Mouse (Mus musculus): ENCODE results near the gene Pcx. TPM values are rescaled to one million over a fixed set of nuclear protein-coding genes. Genes with fewer than 3 reads are reported as not detected.

The Pcx gene
- total and polyA plus RNA-seq, 3 experiments, result 39.0 to 52.5 (median 44.8) TPM

- H3K36me3 ChIP-seq (ENCODE audit: control insufficient read depth, insufficient read depth, low read length), result no peaks in the 10 kb centered on the region
- H3K9ac ChIP-seq (ENCODE audit: low read depth, low read length), result no peak overlapping the region
- H3K27ac ChIP-seq, result no peak overlapping the region
- no peaks in the 10 kb centered on the region; the same call in 1 of the 2 replicates for H3K79me2 ChIP-seq (replicated peaks; ENCODE audit: control insufficient read depth, insufficient read depth, low read length)
- no peak overlapping the region for H3K4me3 ChIP-seq
- TF ChIP-seq CTCF (IDR thresholded peaks at IDR 0.05) (no peak), EP300 (IDR thresholded peaks at IDR 0.05; ENCODE audit: insufficient read depth, low read depth, low read length) (no peak), POLR2A (IDR thresholded peaks at IDR 0.05; ENCODE audit: insufficient read depth, low read depth, low read length) (no peak)
- no peaks in the 10 kb centered on the region for H3K27me3 ChIP-seq (ENCODE audit: control insufficient read depth, insufficient read depth, low read length)
- 85% methylated on average over 5 of the region's 5 CpGs for WGBS
- H3K4me1 ChIP-seq (ENCODE audit: control insufficient read depth, insufficient read depth, low read length), result peaks cover 4% of the 10 kb centered on the region
- no peak for DNase-seq
- intact Hi-C loops (cut with DNase I), result loop anchor here (10.0 kb wide), 1 partner anchor 232 kb away; the partner anchor contains the start of gene Ctsf
Measured at GRCm38 (mm10) chr19:4622780-4623179, 112.5 kb downstream of the Pcx start.

- no peak overlapping the region for H3K4me3 ChIP-seq
- no peaks in the 10 kb centered on the region; the same call in 1 of the 2 replicates for H3K79me2 ChIP-seq (replicated peaks; ENCODE audit: control insufficient read depth, insufficient read depth, low read length)
- peaks cover 4% of the 10 kb centered on the region for H3K4me1 ChIP-seq (ENCODE audit: control insufficient read depth, insufficient read depth, low read length)
- no peak overlapping the region for H3K9ac ChIP-seq (ENCODE audit: low read depth, low read length)
- 92% methylated on average over 9 of the region's 9 CpGs for WGBS
- intact Hi-C loops (cut with DNase I), result loop anchor here (10.0 kb wide), 1 partner anchor 231 kb away; the partner anchor contains the start of gene Ctsf
- TF ChIP-seq EP300 (IDR thresholded peaks at IDR 0.05; ENCODE audit: insufficient read depth, low read depth, low read length) (no peak), POLR2A (IDR thresholded peaks at IDR 0.05; ENCODE audit: insufficient read depth, low read depth, low read length) (no peak), CTCF (IDR thresholded peaks at IDR 0.05) (no peak)
- H3K27me3 ChIP-seq (ENCODE audit: control insufficient read depth, insufficient read depth, low read length), result no peaks in the 10 kb centered on the region
- no peaks in the 10 kb centered on the region for H3K36me3 ChIP-seq (ENCODE audit: control insufficient read depth, insufficient read depth, low read length)
- no peak for DNase-seq
- no peak overlapping the region for H3K27ac ChIP-seq
Measured at GRCm38 (mm10) chr19:4623419-4623818, 113.1 kb downstream of the Pcx start.

- peaks cover 4% of the 10 kb centered on the region for H3K4me1 ChIP-seq (ENCODE audit: control insufficient read depth, insufficient read depth, low read length)
- no peak overlapping the region for H3K9ac ChIP-seq (ENCODE audit: low read depth, low read length)
- DNase-seq, result no peak
- no peak overlapping the region for H3K27ac ChIP-seq
- 90% methylated on average over 12 of the region's 12 CpGs for WGBS
- intact Hi-C loops (cut with DNase I), result loop anchor here (10.0 kb wide), 1 partner anchor 231 kb away; the partner anchor contains the start of gene Ctsf
- H3K79me2 ChIP-seq (replicated peaks; ENCODE audit: control insufficient read depth, insufficient read depth, low read length), result no peaks in the 10 kb centered on the region; the same call in 1 of the 2 replicates
- TF ChIP-seq EP300 (IDR thresholded peaks at IDR 0.05; ENCODE audit: insufficient read depth, low read depth, low read length), result no peak
- no peak for TF ChIP-seq CTCF (IDR thresholded peaks at IDR 0.05)
- no peak for TF ChIP-seq POLR2A (IDR thresholded peaks at IDR 0.05; ENCODE audit: insufficient read depth, low read depth, low read length)
- no peaks in the 10 kb centered on the region for H3K36me3 ChIP-seq (ENCODE audit: control insufficient read depth, insufficient read depth, low read length)
- H3K27me3 ChIP-seq (ENCODE audit: control insufficient read depth, insufficient read depth, low read length), result no peaks in the 10 kb centered on the region
- no peak overlapping the region for H3K4me3 ChIP-seq
Measured at GRCm38 (mm10) chr19:4624006-4624405, 113.7 kb downstream of the Pcx start.

GRCm38 (mm10) chr19:4624406-4625178, 114.3 kb downstream of the Pcx start:
- intact Hi-C loops (cut with DNase I), result loop anchor here (5.0 to 10.0 kb wide), 3 partner anchors 127 to 338 kb away; partner anchors contain the start of genes 2010003K11Rik, Ctsf and Mrpl11
- peak overlapping the region; percentile 90 for H3K9ac ChIP-seq (ENCODE audit: low read depth, low read length)
- no peaks in the 10 kb centered on the region; the same call in 1 of the 2 replicates for H3K79me2 ChIP-seq (replicated peaks; ENCODE audit: control insufficient read depth, insufficient read depth, low read length)
- peaks cover 4% of the 10 kb centered on the region for H3K4me1 ChIP-seq (ENCODE audit: control insufficient read depth, insufficient read depth, low read length)
- H3K4me3 ChIP-seq, result peak overlapping the region; percentile 97
- no peak for TF ChIP-seq POLR2A (IDR thresholded peaks at IDR 0.05; ENCODE audit: insufficient read depth, low read depth, low read length)
- TF ChIP-seq CTCF (IDR thresholded peaks at IDR 0.05), result no peak
- no peak for TF ChIP-seq EP300 (IDR thresholded peaks at IDR 0.05; ENCODE audit: insufficient read depth, low read depth, low read length)
- H3K27ac ChIP-seq, result peak overlapping the region; percentile 94
- 28% methylated on average over 4 of the region's 4 CpGs for WGBS
- no peaks in the 10 kb centered on the region for H3K36me3 ChIP-seq (ENCODE audit: control insufficient read depth, insufficient read depth, low read length)
- no peaks in the 10 kb centered on the region for H3K27me3 ChIP-seq (ENCODE audit: control insufficient read depth, insufficient read depth, low read length)
- no peak for DNase-seq

- H3K4me1 ChIP-seq (ENCODE audit: control insufficient read depth, insufficient read depth, low read length), result peaks cover 4% of the 10 kb centered on the region
- no peaks in the 10 kb centered on the region for H3K27me3 ChIP-seq (ENCODE audit: control insufficient read depth, insufficient read depth, low read length)
- peak within 1 kb of the TSS; percentile 97 for H3K4me3 ChIP-seq
- no peaks in the 10 kb centered on the region for H3K36me3 ChIP-seq (ENCODE audit: control insufficient read depth, insufficient read depth, low read length)
- no peak for TF ChIP-seq CTCF (IDR thresholded peaks at IDR 0.05)
- peak; percentile 66 for TF ChIP-seq POLR2A (IDR thresholded peaks at IDR 0.05; ENCODE audit: insufficient read depth, low read depth, low read length)
- intact Hi-C loops (cut with DNase I), result loop anchor here (5.0 to 10.0 kb wide), 3 partner anchors 128 to 337 kb away; partner anchors contain the start of genes 2010003K11Rik, Ctsf and Mrpl11
- no peaks in the 10 kb centered on the region; the same call in 1 of the 2 replicates for H3K79me2 ChIP-seq (replicated peaks; ENCODE audit: control insufficient read depth, insufficient read depth, low read length)
- peak within 1 kb of the TSS; percentile 99 for H3K9ac ChIP-seq (ENCODE audit: low read depth, low read length)
- H3K27ac ChIP-seq, result peak within 1 kb of the TSS; percentile 94
- peak; percentile 94 to 96 for DNase-seq
- under 1% methylated on average over 64 of the region's 64 CpGs for WGBS
Measured at GRCm38 (mm10) chr19:4625179-4625828, 115.0 kb downstream of the Pcx start, which contains the start of gene Rce1. Gene Rce1 (minus strand): TSS chr19:4625641.

Measured in heart, adult 2 months (tissue).